Mouse (Mus musculus) midbrain, embryonic 16.5 days (tissue): Measurements from ENCODE around the gene Dchs1. TPM values are rescaled to one million over a fixed set of nuclear protein-coding genes. Genes with fewer than 3 reads are reported as not detected.

Experiments
- ATAC-seq: fragments of 200-750 bp; cut with Nextera tagmentation; 2 replicates; pipeline ENCODE4 v1.8.0; 2017; ENCODE audit warnings: moderate TSS enrichment
- H3K27ac ChIP-seq: fragments of 300-500 bp; sonication (generic); 2 replicates; pipeline ENCODE4 v1.5.1; 2014; ENCODE audit warnings: mild to moderate bottlenecking, low read length, mixed read lengths
- H3K27me3 ChIP-seq: fragments of 300-500 bp; sonication (generic); 2 replicates; pipeline ENCODE4 v1.6.1; 2014; ENCODE audit warnings: low read depth, low read length, mixed read lengths; ENCODE audit not compliant: control insufficient read depth, insufficient read depth
- H3K36me3 ChIP-seq: fragments of 300-500 bp; sonication (generic); 2 replicates; pipeline ENCODE4 v1.6.1; 2014; ENCODE audit warnings: mild to moderate bottlenecking, low read length, moderate library complexity, mixed read lengths; ENCODE audit not compliant: control insufficient read depth, insufficient read depth
- H3K4me1 ChIP-seq: fragments of 300-500 bp; sonication (generic); 2 replicates; pipeline ENCODE4 v1.6.1; 2014; ENCODE audit warnings: mild to moderate bottlenecking, low read length, mixed read lengths; ENCODE audit not compliant: control insufficient read depth, insufficient read depth
- H3K4me2 ChIP-seq: fragments of 300-500 bp; sonication (generic); 2 replicates; pipeline ENCODE4 v1.6.1; 2014; ENCODE audit warnings: mild to moderate bottlenecking, low read length, mixed read lengths
- H3K4me3 ChIP-seq: fragments of 300-500 bp; sonication (generic); 2 replicates; pipeline ENCODE4 v1.5.1; 2014; ENCODE audit warnings: low read depth, mild to moderate bottlenecking, low read length, moderate library complexity, mixed read lengths
- H3K9ac ChIP-seq: fragments of 300-500 bp; sonication (generic); 2 replicates; pipeline ENCODE4 v1.6.1; 2014; ENCODE audit warnings: low read depth, low read length, mixed read lengths
- H3K9me3 ChIP-seq: fragments of 300-500 bp; sonication (generic); replicated peaks from 2 replicates; pipeline ENCODE4 v1.6.1; 2014; ENCODE audit warnings: mild to moderate bottlenecking, low read length, mixed read lengths; ENCODE audit not compliant: control insufficient read depth, poor library complexity, severe bottlenecking
- WGBS: fragments of 180-500 bp; shearing (Covaris S2); extraction: QIAGEN DNeasy Blood & Tissue Kit; methylation state at CpG from one replicate; pipeline ENCODE4 v1.1.7; 2014; 5-methylcytosine and 5-hydroxymethylcytosine counted together
- polyA plus RNA-seq: library from polyadenylated mRNA; unstranded; fragments of >200 nt; fragmentation: Nextera tagmentation; extraction: Ambion mirVana; gene quantifications from 2 replicates; pipeline ENCODE4 v1.2.1, GENCODE M21; 2015

Gene Dchs1
- polyA plus RNA-seq, 1 experiment from 2014 or later, result 12.5 TPM

- Histone ChIP-seq H3K27me3 (no peaks in the 10 kb centered on the region), H3K4me1 (no peaks in the 10 kb centered on the region), H3K4me3 (no peak overlapping the region), H3K9ac (no peak overlapping the region), H3K27ac (no peak overlapping the region), H3K9me3 (no peaks in the 10 kb centered on the region), H3K36me3 (no peaks in the 10 kb centered on the region), H3K4me2 (no peak overlapping the region)
- no peak for ATAC-seq
- 7% methylated on average over 7 of the region's 7 CpGs for WGBS
Measured at GRCm38 (mm10) chr7:105795759-105796366, 8.4 kb upstream of the Dchs1 start.

- WGBS, result 66% methylated on average over 7 of the region's 7 CpGs
- no peaks in the 10 kb centered on the region for H3K9me3 ChIP-seq
- no peak for ATAC-seq
- no peak overlapping the region for H3K9ac ChIP-seq
- no peak overlapping the region for H3K4me3 ChIP-seq
- H3K27me3 ChIP-seq, result no peaks in the 10 kb centered on the region
- no peaks in the 10 kb centered on the region for H3K36me3 ChIP-seq
- H3K27ac ChIP-seq, result no peak overlapping the region
- H3K4me1 ChIP-seq, result peaks cover 5% of the 10 kb centered on the region; the same call in 1 of the 2 replicates
- H3K4me2 ChIP-seq, result no peak overlapping the region
Measured at GRCm38 (mm10) chr7:105793701-105794100, 6.2 kb upstream of the Dchs1 start.

GRCm38 (mm10) chr7:105791147-105791546 lies 3.7 kb upstream of the Dchs1 start:
- no peak overlapping the region for H3K4me2 ChIP-seq
- H3K4me1 ChIP-seq, result peaks cover 14% of the 10 kb centered on the region
- no peaks in the 10 kb centered on the region for H3K9me3 ChIP-seq
- H3K9ac ChIP-seq, result no peak overlapping the region
- H3K4me3 ChIP-seq, result no peak overlapping the region
- no peak overlapping the region for H3K27ac ChIP-seq
- H3K36me3 ChIP-seq, result no peaks in the 10 kb centered on the region
- H3K27me3 ChIP-seq, result no peaks in the 10 kb centered on the region
- no peak for ATAC-seq
- 84% methylated on average over 1 of the region's 1 CpGs for WGBS

- Histone ChIP-seq H3K9ac (peak overlapping the region; percentile 100), H3K27ac (peak overlapping the region; percentile 99), H3K36me3 (0 out of 2 replicates have a peak, but pooled peaks cover 2% of the 10 kb centered on the region), H3K9me3 (no peaks in the 10 kb centered on the region), H3K4me1 (peaks cover 53% of the 10 kb centered on the region), H3K4me3 (peak overlapping the region; percentile 91), H3K4me2 (peak overlapping the region; percentile 93), H3K27me3 (no peaks in the 10 kb centered on the region)
- peak; percentile 76 for ATAC-seq
- 2% methylated on average over 17 of the region's 20 CpGs for WGBS
Measured at GRCm38 (mm10) chr7:105786506-105787284, 759 bp downstream of the Dchs1 start.

DNA sequence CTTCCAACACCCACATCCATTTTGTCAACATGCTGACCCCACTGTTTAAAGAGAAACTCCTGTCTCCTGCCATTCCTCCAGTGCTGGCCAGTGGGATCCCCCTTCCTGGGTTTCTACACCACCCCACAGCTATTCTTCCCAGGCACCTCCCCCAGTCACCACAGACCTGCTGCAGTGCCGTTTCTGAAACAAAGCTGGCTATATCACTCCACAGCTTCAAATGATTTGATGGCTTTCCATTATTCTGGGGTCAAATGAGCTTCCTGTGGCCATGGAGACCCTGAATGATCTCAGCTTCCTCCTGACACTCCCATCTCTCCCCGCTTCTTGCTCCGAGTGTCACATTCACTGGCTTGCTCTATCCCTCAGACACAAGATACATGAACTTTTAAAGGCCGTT lies 2.9 kb downstream of the Dchs1 start:
- peaks cover 13% of the 10 kb centered on the region; the same call in 1 of the 2 replicates for H3K36me3 ChIP-seq
- H3K4me2 ChIP-seq, result peak overlapping the region; percentile 93
- 22% methylated on average over 4 of the region's 4 CpGs for whole genome bisulfite sequencing
- H3K27ac ChIP-seq, result no peak overlapping the region
- H3K9me3 ChIP-seq, result no peaks in the 10 kb centered on the region
- H3K4me1 ChIP-seq, result peaks cover 56% of the 10 kb centered on the region
- ATAC-seq, result no peak
- no peaks in the 10 kb centered on the region for H3K27me3 ChIP-seq
- 0 out of 2 replicates have a peak overlapping the region, but pooled peaks have one; percentile 28 for H3K9ac ChIP-seq
- H3K4me3 ChIP-seq, result peak overlapping the region; percentile 17; the same call in 1 of the 2 replicates

DNA sequence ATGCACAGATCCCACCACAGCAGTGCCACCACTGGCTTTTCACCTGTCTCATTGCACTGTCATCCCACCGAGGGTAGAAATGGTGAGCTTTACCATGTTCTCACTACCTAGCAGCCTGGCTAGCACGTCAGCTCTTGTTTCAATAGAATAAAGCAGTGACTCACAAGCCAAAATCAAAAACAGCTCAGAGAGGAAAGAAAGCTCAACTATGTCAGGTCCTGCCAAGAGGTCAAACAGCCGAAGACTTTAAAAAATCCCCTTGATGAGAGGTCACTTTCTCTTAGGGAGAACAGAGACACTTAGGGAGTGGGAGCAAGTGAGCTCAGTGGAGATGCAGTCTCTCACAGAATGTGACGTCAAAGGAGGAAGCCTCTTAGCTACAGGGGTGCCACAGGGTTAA lies 3.6 kb downstream of the Dchs1 start:
- Histone ChIP-seq H3K27me3 (no peaks in the 10 kb centered on the region), H3K4me3 (no peak overlapping the region), H3K9ac (peak overlapping the region; percentile 8; the same call in 1 of the 2 replicates), H3K4me2 (peak overlapping the region; percentile 93; the same call in 1 of the 2 replicates), H3K27ac (no peak overlapping the region), H3K4me1 (peaks cover 60% of the 10 kb centered on the region), H3K36me3 (peaks cover 16% of the 10 kb centered on the region; the same call in 1 of the 2 replicates), H3K9me3 (no peaks in the 10 kb centered on the region)
- WGBS, result 40% methylated on average over 4 of the region's 4 CpGs
- no peak for ATAC-seq

- H3K9ac ChIP-seq, result 0 out of 2 replicates have a peak overlapping the region, but pooled peaks have one; percentile 15
- H3K4me3 ChIP-seq, result no peak overlapping the region
- 48% methylated on average over 4 of the region's 4 CpGs for WGBS
- no peaks in the 10 kb centered on the region for H3K9me3 ChIP-seq
- 0 out of 2 replicates have a peak overlapping the region, but pooled peaks have one; percentile 4 for H3K4me2 ChIP-seq
- peaks cover 14% of the 10 kb centered on the region; the same call in 1 of the 2 replicates for H3K36me3 ChIP-seq
- H3K4me1 ChIP-seq, result peaks cover 66% of the 10 kb centered on the region
- H3K27me3 ChIP-seq, result no peaks in the 10 kb centered on the region
- peak overlapping the region; percentile 6 for H3K27ac ChIP-seq
- peak; percentile 41 for ATAC-seq
Measured at GRCm38 (mm10) chr7:105778553-105779265, 8.7 kb downstream of the Dchs1 start.

DNA sequence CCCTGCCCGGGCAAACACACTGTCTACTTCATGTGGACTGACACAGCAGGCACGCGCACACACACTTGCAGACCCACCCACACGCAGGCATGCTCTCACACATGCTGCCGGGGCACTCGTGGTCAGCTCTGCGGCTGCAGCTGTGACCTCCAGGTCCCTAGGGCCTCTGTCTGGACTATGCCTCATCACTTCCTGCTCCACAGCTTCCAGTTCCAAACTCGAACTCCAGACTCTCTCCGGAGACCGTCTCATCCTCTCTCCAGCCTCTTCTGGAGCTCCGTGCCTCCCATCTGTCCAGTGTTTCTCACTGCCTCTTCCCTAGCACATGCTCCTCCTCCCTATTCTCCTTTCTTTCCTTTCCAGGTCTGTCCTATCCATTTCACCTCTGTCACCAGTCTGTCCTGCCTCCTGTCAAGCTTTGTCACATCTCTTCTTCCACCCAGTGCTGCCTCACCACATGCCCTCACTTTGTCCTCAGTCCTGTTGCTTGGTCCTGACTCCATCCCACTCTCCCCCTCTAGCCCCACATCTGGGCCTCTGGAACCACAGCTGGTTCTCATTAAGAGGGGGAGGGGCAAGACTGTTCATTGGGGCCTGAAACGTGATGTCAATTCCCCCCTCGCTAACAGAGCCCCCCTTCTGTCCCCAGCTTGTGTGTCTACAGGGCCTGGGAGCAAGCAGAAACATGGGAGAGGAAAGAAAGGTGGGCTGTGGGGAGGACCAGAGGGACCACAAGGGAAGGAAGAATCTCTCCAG lies 9.5 kb downstream of the Dchs1 start:
- ATAC-seq, result peak; percentile 24
- Histone ChIP-seq H3K9ac (0 out of 2 replicates have a peak overlapping the region, but pooled peaks have one; percentile 15), H3K9me3 (no peaks in the 10 kb centered on the region), H3K4me1 (peaks cover 59% of the 10 kb centered on the region), H3K4me2 (peak overlapping the region; percentile 4), H3K27me3 (no peaks in the 10 kb centered on the region), H3K36me3 (peaks cover 15% of the 10 kb centered on the region), H3K27ac (peak overlapping the region; percentile 6), H3K4me3 (no peak overlapping the region)
- WGBS, result 58% methylated on average over 13 of the region's 13 CpGs
